Mouse (Mus musculus): ENCODE measurements at regions not wholly inside any gene's neighbourhood (a gene's known extent, or its start where the extent isn't known, plus 50 kb on each side); places are given as distances from the start of the nearest gene placed in this dataset.
"Not testable (repeated sequence)": the region's sequence is repeated elsewhere in the genome, so short reads cannot be mapped to it uniquely, and the experiment has no call there.

DNA sequence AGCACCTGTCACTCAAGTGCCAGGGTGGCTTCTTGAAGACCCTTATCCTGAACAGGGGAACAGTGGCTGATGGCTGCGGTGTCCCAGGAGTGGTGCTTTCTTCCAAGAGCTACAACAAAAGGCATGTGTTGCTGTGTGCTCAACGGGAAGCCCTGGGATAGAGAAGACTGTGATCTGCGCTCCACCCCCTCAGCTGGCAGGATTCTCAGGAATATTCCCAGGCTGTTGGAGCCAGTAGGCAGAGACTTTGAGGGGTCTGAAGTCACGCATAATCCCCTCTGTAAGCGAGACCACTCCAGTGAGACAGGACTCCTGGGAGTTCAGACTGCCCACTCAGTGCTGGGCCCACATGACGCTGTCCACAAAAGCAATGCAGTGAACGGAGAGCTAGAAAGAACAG lies 202.4 kb downstream of the Plxna1 start:
- DNase-seq: no peak

GRCm38 (mm10) chr6:89161746-89162145 lies 200.7 kb downstream of the Plxna1 start:
- DNase-seq: no peak

- DNase-seq: no peak
Measured at GRCm38 (mm10) chr6:89169520-89169919, 192.9 kb downstream of the Plxna1 start.

GRCm38 (mm10) chr6:89184920-89185319 lies 177.5 kb downstream of the Plxna1 start:
- not testable (repeated sequence) for DNase-seq

- peak; percentile 2 to 12 for DNase-seq
Measured at GRCm38 (mm10) chr6:89200514-89201284, 161.7 kb downstream of the Plxna1 start.

DNA sequence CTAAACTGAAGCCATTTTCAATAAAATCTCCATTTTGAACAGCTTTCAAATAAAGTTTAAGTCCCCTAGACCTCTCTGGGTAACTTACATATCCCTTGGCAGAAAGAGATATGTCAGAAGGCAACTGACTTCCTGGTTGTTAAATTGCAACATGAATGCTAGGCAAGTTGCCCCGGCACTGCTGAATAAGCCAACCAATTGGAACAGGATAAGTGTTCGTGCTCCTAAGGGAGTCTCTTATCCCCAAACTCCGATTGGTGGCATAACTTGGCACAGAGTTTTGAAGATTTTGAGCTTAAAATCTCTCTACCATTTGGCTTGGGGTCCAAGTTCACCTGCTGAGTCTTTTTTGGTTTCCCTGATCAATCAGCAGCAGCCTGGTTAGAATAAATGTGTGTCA lies 147.4 kb downstream of the Plxna1 start:
- no peak for DNase-seq

DNA sequence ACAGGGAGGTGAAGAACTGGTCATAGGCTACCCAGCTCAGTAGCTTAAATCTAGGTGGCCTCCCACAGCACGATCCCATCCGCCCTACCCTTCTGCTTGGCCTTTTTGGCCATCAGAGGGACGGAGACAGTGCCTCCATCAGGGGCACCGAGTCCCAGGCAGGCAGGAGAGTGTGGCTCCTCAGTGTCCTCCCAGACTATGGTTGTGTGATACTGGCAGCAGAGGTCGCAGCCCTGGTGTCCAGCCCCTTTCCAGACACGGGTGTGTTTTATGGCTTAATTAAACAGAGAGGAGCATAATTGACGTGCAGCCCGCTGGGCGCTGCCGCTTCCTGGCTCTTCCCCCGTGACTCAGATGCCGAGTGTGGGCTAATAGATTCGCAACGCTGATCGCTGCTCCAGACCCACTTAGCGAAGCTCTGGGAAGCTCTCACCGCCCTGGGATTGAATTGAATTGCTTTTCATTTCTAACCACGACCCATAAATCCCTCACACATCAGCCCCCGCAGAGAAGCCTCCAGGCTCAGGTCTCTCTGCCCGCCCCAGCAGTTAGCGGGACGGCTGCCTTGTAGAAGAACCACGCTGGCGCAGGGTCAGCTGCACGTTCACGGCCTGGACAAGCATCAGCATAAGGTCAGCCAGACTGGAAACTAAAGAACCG lies 126.9 kb downstream of the Plxna1 start:
- DNase-seq: no peak

DNA sequence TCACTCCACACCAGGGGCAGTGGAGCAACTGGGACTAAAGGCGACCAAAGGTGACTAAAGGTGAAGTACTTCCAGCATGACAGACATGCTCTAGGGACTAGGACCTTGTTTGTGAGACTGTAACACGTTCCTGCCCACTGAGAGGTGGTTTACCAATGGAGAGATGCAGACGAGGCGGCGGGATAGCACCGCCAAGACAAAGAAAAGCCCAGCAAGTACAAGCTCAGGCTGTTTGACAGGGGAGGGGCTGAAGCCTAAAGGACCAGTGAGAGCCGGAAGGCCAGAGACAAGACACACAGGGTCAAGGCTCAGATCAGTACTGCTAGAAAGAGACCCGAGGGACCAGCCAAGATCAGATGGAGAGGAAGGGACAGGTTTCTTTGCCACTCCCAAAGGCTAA lies 126.2 kb downstream of the Plxna1 start:
- no peak for DNase-seq

GRCm38 (mm10) chr6:89236892-89237646 lies 125.4 kb downstream of the Plxna1 start:
- no peak for DNase-seq

GRCm38 (mm10) chr6:89238871-89239270 lies 123.5 kb downstream of the Plxna1 start:
- DNase-seq: no peak

DNA sequence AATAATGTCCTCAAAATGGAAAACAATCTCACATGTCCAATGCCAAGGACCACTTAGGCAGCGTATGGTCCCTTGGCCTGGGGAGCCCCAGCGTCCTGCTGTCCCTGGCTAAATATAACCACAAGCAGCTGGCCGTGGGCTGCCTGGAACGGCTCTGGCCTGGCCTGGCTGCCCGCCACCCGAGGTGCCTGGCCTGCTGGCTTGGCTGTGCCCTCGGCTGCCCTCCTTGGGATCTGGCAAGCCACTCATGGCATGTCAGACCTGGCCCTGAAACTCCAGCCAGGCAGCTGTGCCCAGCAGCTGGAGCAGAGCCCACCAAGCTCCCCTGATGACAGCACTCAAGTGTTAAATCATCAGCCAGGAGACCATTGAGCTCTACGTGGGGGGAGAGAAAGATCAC lies 122.9 kb downstream of the Plxna1 start:
- DNase-seq: peak; percentile 24 to 71

- no peak for DNase-seq
Measured at GRCm38 (mm10) chr6:89240168-89240705, 122.2 kb downstream of the Plxna1 start.

- DNase-seq: peak; percentile 7 to 61
Measured at GRCm38 (mm10) chr6:89242371-89243288, 119.8 kb downstream of the Plxna1 start.

DNA sequence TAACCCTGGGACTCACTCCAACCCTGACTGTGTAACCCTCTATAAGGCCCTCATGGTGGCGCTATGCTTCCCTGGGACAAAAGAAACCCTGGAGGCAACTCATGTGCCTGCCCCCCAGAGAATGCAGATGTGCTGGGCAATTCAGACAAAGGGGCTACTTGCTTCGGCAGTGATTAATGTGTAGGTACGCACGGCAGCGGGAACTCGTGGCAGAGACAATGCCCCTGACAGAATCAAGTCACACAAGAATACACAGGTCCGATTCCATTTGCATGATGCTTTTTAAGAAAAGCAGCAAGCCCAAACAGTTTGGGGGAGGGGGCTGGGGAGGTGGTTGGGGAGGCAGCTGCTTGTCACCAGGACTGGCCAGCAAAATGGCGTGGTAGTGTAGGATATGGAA lies 116.9 kb downstream of the Plxna1 start:
- no peak for DNase-seq

- no peak for DNase-seq
Measured at GRCm38 (mm10) chr6:89246261-89246660, 116.2 kb downstream of the Plxna1 start.

GRCm38 (mm10) chr6:89248574-89248973 lies 113.8 kb downstream of the Plxna1 start:
- no peak for DNase-seq

- DNase-seq: no peak
Measured at GRCm38 (mm10) chr6:89249303-89249702, 113.1 kb downstream of the Plxna1 start.

DNA sequence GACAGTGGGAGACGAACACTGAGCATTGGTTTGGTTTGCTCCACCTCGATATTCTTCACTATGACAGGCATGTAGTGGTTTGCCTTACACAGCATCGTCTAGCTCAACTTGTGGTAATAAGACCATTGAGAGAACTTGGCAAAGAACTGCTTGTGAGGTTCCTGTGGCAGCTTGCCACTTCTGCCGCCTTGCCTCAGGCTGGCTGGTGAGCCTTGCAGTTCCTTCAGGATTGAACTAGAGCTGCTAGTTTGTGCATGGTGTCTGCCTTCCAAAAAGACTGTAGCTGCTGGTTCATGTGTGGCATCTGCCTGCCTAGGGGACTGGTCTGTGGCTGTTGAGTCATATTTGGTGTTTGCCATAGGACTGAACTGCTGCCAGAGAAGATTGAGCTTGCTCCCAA lies 110.8 kb downstream of the Plxna1 start:
- no peak for DNase-seq

GRCm38 (mm10) chr6:89256022-89256421 lies 106.4 kb downstream of the Plxna1 start:
- no peak for DNase-seq

DNA sequence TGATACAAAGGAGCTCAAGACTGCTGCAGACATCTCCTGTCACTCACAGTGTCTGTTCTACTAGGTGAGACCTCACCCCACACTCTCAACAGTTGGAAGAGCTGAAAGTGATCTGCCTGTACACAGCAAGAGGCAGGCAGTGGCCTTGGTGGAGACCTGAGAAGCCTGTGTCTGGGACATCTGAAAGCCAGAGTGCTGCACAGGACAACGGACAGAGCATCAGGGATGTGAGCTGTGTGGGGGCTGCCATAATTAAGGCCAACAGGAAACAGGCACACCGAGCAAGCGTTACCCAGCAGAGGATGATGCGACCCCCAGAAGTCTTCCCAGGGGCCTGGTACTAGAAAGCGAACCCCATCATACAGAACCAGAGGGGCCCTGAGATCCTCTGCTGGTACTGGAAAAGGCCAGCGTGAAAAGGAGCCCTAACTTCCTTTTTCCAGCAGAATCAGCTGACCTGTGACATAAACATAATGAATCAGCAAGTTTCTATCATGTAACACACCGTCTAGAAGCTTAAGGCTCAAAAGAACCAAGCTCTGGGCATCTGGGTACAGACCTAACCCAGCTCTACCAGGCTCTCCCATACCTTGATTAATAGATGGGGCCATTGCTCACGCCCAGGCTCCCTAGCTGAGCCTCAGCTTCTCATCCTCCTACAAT lies 105.7 kb downstream of the Plxna1 start:
- DNase-seq: no peak

DNA sequence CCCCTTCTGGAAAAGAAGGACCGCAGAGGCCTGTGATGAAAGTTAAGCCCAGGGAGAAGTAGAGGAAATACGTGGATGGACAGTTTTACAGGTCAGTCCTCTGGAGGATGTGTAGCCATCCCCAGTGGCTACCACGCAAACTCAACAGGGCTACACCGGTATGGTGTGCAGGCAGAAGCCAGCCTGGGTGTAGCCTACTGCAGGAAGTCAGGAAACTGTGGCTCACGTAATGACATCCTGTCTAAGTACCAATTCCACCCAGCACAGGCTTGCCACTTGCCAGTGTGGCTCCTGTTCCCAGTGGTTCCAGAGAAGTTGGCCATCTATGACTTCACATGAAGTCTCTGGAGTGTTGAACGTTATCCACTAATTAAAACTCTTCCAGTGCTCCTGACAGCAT lies 105.0 kb downstream of the Plxna1 start:
- no peak for DNase-seq

GRCm38 (mm10) chr6:89258140-89258539 lies 104.3 kb downstream of the Plxna1 start:
- DNase-seq: no peak

Data from kidney, postnatal 36 days (tissue).